Mouse (Mus musculus) C2C12 (cell line): ENCODE data around the gene Saysd1.
A peak's percentile ranks its signal among the peaks of the same experiment; 100 is the strongest.

Source experiments
- CTCF ChIP-seq: IDR thresholded peaks from one replicate; pipeline ENCODE4 v1.5.1; 2011; ENCODE audit not compliant: control insufficient read depth, insufficient read depth, insufficient read length
- MAX ChIP-seq: IDR thresholded peaks from one replicate; pipeline ENCODE4 v1.6.1; 2011; ENCODE audit warnings: mild to moderate bottlenecking, control low read depth
- MYOD1 ChIP-seq: IDR thresholded peaks from one replicate; pipeline ENCODE4 v1.6.1; 2011; ENCODE audit warnings: low read depth; ENCODE audit not compliant: control insufficient read depth, insufficient read length
- USF1 ChIP-seq: IDR thresholded peaks from one replicate; pipeline ENCODE4 v1.6.1; 2011; ENCODE audit warnings: low read depth, mild to moderate bottlenecking, control low read depth, moderate library complexity

DNA sequence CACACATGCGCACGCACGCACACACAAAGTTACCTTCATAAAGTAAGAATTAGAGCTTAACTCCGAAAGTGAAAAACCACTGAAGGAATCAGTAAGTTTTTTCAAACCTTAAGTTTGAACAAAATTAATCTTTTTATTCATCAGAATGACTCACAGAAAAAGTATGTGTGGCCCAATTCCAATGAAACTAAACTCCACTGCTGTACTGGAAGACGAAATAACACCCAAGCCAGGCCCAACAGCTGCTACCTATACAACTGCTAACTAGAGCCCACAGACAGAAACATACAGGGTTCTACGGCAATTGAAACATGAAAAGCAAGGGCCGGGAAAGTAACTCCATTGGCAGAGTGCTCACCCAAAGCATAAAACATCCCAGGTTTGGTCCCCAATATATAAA lies 62.8 kb downstream of the Saysd1 start:
- TF ChIP-seq CTCF (no peak), MYOD1 (peak; percentile 71), MAX (no peak), USF1 (no peak)
